Mouse (Mus musculus) gastrocnemius, postnatal 4 days (tissue): ENCODE data around the gene Lmntd1. TPM values are rescaled to one million over a fixed set of nuclear protein-coding genes. Genes with fewer than 3 reads are reported as not detected.

Experiments
- DNase-seq, 2 experiments: peaks; one replicate each; pipeline ENCODE4 v3.0.0; 2021 to 2022; ENCODE audit warnings: low spot score in 2 of 2, mixed read lengths in 2 of 2
- total RNA-seq, 2 experiments: library from RNA; stranded (reverse); gene quantifications; 2 replicates each; pipeline ENCODE4 v1.2.3; 2021

The Lmntd1 gene
- total RNA-seq, 2 experiments from 2014 or later: 0.56 to 0.57 TPM

DNA sequence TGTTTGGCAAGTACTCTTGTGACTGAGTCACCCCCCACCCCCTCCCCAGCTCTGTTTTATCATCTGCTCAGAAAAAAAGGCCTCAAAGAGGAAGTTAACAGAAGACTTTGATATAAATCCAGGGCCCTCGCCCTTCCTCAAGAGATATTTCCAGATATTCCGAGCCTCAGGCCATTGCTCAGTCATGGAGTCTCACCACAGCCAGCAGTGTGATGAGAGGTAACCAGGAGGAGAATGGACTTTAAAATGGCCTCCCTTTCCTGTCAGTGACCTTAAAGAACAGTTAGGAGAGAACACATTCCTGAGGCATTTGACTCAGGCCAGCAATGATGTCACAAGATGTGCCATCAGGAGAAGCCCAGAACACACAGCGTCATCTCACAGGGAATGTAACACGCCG lies 175.3 kb downstream of the Lmntd1 start:
- no peak for DNase-seq

DNA sequence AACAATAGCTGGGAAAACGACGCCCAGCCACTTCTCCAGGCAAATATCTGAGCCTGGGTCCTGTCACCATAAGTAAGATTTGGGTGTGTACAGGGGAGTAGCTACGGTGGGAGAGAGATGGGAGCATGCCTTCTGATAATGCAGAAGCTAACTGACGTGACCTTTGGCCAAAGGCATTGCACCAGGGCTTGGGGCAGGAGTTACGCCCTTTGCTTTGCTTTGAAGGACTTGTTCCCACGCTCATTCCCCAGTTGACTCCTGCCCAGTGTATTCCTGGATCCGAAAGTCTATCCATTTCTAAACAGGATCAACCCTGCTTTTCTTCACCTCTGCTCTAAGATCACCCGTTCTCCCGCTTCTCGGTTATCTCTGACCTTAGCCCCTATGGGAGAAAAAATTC lies 178.4 kb downstream of the Lmntd1 start:
- DNase-seq: no peak

DNA sequence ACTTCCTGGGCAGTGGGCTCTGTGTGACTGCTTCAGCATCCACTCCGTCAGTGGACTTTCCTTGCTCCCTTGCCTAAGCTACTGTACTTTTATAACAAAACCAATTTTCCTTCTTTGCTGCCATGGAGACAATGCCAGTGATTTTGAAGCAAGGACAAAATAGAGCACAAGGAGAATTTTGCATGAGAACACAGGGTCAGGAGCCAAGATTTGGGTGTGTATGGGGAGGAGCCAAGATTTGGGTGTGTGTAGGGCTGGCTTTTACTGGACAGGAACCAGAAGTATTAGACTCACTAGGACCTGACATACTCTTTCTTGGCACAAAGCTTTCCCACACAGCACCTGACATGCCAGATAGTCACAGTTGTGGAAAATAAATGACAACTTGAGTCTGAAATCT lies 179.0 kb downstream of the Lmntd1 start:
- no peak for DNase-seq

DNA sequence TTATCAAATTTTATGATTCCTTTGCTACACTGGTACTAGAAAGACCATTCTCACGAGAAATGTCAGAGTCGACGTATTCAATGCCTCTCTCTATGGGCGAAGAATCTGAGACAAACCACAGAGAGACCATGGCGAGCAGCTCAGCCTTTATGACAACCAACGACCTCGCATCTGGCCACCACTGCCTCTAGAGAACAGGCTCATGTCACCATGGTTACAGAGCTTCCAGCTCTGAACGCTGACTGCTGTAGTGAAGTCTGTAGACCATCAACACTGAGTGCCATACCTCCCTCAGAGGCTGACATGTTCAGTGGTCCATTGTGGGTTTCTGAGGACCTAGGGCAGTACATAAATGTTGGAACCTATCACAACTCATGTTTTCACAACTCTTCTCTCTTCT lies 180.2 kb downstream of the Lmntd1 start:
- DNase-seq: no peak

DNA sequence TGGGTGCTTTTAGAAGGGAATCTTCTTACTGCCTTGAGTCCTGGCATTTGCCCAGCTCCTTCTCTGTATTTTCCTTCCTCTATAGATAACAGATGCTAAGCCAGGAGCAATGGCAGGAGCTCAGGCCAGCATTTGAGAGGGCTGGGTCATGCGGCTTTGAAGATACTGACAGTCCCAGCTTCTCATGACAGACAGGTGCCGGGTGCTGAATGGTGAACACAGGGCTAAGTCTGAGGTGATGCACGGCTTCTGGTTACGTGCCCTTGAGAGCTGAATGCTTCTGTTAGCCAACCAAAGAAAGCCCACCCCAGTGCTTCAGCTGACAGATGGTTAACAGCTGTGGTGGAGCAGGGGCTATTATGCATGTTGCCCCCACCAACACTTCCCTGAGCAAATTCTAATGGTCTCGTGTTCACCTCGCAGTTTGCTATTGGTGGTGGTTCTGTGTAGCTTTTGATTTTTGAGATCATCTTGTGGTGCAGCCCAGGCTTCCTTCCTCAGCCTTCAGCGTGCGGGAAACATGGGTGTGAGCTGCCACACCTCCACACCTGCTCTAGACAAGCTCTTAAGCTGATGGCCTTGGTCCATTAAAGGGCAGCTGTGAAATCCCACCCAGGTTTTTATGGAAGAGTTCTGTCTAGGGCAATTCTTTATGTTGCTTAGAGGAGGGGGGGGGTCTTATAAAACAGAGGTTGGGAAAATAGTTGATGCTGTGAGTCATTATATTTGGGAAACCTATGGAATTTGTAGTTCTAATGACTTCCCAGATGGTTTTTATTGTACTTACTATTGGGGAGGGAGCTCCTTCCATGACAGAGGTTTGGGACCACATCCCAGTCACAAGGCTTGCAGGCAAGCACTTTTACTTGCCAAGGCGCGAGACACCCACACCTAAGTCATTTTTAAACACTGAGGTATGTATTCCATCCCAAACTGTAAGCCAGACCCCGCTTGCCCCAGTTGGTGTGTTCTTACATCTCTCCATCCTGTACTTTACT lies 181.1 kb downstream of the Lmntd1 start:
- no peak for DNase-seq

DNA sequence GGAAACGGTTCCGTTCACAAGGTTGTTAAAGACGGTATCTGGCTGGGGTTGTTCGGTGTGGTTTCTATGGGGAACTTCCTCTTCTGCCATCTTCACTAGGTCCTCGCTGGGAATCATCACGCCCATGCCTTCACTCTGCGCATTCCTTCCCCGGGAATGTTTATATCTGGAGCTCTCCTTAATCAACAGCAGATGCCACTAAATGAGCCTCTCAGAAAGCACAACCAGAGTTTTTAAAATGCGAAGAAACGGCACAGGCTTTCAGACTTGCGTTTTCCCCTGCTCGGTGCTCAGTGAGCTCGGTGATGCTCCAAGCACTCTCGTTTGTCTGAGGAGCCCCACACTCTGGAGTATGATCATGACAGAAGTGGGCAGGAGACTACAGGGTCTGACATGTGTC lies 182.4 kb downstream of the Lmntd1 start:
- DNase-seq: peak in 1 of 2 experiments; percentile 8

DNA sequence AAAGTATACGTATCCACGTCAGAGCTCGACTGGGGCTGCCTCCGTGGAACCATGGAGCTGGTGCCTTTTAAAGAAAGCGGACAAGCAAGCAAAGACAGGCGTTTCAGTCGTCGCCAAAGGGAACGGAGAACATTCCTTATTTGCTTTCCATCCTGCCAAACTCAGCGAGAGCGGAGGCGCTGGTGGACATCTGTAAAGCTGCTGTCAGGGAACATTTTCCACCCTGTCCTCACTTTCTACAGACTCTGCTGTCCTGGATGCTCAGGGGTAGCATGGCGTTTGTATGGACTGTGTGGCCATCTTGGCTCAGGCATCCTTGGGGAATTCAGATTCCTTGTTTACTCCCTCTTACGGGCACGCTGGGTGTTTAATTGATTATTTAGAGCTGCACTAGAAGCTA lies 186.7 kb downstream of the Lmntd1 start:
- DNase-seq: peak in 1 of 2 experiments; percentile 5

DNA sequence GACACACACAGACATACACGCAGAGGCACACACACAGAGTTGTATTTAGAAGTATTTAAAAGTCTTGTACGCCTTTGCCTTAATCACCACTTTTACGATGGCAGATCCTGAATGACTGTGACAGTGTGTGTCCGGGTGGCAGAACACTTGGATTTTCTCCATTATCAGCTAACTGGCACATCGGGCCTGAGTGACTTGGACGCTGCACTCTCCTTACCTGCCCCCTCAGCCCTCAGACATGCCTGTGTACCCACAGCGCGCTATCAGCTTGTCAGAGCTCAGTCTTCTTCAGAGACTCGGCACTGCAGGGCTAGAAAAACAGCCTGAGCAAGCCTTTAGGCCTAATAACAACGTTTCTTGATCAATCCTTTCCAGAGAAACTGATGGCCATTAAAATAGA lies 187.6 kb downstream of the Lmntd1 start:
- peak in 1 of 2 experiments; percentile 4 for DNase-seq

DNA sequence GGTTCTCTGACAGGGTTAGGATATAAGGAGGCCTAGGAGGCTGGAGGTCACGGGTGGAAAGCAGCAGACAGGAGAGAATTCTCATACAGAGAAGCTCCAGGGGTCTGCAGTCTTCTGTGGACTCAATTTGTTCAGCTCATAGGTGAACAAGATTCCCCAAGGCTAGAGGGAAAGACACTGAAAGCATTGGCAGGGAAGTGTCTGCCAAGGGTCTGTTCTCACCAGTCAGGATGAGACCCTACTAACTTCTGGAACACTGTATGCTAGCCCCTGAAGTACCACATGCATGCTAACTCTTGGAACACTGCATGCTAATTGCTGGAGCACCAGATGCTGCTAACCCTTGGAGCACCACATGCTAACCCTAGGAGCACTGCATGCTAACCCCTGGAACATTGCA lies 190.0 kb downstream of the Lmntd1 start:
- peak in 1 of 2 experiments; percentile 12 for DNase-seq

DNA sequence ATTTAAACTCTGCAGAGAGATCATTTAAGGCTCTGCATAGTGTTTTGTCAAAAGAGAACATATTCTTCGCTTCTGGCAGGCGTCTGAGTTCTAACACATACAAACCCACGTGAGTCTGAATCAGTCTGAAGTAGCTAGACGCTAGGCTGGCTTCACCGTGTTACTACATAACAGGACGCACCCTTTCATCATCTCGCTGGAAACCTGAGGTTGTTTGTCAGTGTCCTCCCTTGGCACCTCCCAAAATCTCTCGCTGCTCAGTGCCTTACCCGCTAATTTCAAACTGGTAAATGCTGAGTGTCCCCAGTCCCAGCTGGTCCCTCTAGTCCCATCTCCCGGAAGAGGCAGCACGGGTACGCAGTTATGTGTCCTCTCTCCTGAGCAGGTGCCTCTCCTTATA lies 190.6 kb downstream of the Lmntd1 start:
- peak in 1 of 2 experiments; percentile 6 for DNase-seq

DNA sequence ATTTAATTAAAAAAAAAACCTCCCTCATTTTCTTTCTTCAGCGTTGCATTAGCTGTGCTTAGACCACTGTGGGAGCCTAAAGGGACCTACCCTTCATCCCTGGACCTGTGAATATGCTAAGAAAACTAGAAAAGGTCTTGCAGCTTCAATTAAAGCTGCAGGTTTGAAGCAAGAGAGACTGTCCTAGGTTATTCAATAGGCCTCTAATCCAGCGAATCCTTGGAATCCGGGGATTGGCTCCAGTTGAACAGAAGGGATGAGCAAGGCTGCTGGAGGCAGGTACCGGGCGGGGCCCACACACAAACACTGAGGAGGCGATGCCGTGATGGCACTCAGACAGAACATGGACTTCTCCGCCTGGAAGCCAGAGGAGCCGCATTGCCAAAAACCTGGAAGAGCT lies 192.5 kb downstream of the Lmntd1 start:
- peak in 1 of 2 experiments; percentile 13 for DNase-seq

DNA sequence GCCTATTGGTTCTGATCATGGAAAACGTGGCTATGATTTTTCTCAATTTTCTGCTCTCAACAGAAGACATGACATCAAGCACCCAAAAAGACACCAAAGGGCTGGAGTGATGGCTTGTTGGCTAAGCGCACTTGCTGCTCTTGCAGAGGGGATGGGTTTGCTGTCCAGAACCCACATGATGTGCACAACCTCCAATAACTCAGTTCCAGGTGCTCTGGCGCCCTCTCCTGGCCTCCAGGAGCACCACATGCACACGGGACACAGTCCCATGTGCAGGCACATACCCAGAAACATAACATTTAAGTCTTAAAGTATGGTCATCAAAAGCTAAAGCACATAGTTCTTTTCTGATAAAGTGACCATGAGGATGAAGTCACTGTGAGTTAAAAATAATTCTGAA lies 193.7 kb downstream of the Lmntd1 start:
- peak in 1 of 2 experiments; percentile 7 for DNase-seq

DNA sequence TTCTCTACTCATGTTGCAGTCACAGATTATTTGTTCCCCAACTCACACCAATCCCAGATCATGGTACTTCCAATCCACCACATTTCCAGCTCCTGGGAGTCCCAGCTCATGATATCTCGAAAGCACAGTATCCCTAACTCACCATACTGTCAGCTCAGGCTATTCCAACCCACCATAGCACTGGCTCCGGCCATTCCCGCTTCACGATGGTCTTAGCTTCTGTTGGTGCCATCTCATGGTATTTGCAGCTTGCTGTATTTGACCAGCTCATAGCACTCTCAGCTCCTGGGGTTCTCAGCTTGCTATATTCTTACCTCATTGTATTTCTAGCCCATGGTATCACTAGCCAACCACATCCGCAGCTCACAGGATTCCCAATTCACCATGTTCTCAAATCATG lies 195.3 kb downstream of the Lmntd1 start:
- no peak for DNase-seq

DNA sequence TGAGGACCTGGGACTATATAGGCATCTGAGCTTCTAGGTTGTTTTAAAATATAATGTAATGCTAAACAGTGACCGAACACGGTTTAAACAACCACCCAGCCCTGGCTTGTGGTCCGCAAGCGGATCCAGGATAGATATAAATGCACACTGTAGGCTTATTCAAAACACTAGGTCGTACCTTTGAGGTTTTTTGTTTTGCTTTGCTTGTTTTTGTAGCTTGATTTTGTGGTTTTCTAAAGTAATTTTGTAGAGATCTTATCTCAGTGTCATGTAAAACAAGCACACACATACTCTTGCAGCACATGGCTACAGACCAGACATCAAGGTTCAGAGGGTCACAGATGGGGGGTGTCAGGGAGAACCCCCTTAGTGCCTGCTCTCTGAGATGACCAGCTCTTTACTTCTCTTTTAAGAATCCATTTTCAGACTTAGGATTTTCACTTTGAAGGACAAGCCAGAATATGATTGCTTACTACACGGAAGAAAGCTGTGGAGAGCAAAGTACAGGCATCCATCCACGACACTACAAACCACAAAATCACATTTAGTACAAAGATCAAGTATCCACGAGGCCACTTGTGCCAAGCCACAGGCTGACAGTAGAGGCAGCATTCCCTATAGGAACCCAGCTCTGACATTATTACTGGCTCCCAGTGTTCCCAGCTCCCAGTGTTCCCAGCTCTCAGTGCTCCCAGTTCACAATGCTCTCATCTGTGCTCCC lies 196.2 kb downstream of the Lmntd1 start:
- DNase-seq: no peak

DNA sequence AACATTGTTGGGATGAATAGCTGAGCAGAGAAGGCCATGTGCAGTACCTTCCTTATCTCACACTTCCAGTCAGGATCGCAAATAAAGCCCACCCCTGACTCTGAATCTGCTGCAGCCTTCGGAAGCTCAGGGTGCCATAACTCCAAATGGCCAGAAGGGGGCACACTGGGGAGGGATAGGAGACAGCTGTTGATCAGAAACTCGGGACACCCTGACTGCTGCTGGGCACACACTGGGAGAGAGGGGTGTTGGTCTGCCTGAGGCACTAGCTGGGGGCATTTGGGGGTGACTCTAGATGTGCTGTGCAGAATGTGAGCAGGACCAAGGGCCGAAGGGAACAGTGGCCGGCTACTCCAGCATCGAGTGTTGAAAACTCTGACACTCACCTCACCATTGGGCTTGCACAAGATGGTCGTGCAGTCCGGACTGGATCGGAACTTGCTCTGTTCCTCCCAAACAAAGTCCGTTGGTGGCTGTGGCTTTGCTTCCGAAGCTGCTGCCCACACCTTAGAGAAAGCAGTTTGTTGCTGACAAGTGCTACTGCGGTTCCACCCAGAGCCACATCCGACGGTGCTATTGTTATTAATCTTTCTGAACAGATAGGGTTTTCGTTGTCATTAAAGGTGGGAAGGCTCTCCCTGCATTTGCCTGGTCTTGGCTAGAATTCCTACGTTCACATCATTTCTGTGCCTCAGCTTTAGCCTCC lies 197.0 kb downstream of the Lmntd1 start:
- peak; percentile 41 to 53 for DNase-seq

DNA sequence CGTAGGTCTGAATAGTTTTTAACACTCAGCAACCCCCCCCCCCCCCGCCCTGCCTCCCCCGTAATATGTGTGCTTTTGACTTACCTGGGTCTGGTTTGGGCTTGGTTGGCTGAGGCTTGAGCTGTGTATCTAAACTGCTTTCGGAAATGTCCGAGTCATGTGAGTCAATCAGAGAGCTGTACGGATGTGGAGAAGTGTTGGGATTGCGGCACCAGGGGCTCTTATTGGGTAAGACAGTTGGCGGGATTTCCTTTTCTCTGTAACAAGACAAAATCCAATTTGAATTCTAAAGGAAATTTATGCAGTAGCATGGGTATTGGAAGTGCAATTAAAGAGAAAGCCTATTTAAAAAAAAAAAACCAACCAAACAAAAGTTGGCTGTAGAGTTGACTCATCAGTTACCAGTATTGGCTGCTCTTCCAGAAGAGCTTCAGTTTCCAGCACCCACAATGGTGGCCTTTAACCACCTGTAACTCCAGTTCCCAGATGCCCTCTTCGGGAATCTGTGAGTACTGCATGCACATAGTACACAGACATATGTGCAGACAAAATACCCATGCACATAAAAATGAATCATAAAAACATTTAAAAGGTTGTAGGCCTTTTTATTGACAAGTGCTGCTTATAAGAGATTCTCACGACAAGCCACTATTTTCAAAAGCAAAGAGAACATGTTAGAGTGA lies 209.6 kb downstream of the Lmntd1 start:
- DNase-seq: no peak

DNA sequence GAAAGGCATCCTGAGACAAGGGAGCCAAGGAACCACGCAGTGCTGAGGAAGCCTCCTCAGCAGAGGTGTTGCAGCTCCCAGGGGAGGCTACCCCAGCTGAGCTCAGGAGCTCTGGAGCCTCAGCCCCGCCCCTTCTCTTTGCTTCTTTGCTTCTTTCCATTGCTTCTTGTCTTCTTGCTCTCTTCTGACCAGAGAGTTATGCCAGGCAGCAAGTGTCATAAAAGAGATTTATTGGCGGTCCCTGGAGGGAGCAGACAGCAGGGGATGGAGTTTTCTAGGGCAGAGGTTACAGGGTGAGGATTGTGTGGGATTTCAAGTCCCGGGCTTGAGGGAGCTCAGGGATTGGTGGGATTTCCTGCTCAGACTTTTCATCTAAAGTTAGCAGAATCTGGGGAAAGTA lies 213.0 kb downstream of the Lmntd1 start:
- DNase-seq: no peak

DNA sequence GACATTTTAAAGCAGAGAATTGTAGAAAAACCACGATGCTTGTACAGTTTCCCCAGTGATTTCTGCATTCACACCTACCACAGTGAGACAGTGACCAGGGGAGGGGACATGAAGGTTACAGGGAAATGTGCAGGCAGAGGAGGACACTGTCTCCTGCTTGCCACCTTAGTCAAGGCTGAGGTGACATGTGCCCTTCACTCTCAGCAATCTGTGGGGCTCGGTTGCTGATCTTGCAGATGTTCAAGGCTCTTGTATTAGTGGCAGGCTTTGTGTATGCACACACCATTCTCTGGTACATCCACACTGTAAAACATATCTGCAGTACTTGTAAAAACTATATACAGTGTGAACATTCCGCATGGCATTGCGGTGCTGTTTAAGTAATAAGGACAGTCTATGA lies 216.2 kb downstream of the Lmntd1 start:
- DNase-seq: no peak

DNA sequence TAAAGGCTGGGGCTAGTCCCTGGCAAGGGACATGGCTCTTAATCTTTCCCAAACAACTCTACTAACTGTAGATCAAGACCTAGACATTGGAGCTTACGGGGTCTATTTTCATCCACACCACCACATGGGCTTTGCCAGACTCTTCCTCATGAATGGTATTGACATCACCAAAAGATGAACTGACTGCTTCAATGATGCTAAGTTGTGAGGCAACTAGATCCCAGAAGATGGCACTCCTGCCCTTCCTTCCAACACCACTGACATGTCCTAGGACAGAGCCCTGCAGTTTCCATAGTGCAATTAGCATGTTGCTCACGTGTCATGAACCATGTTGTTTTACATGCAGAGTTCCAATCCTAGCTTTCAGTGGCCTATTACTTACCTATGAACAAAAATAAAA lies 217.6 kb downstream of the Lmntd1 start:
- DNase-seq: no peak

DNA sequence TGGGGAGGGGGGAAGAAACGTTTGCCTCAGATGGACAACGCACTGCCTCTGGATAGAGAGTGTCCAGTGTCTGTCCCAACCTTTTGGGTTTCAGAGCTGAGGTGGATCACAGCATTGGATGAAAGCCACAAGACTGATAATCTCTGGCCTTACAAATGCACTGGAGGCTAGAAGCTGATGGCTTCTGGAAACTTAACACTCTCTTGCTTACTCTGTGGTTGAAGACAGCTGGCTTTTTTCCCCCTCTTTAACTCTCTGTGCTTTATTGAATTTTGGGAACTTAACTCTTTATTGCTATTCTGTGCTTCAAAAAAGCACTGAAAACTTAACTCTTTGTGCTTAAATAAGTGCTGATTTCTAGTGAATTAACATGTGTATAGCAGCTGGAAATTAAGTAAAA lies 223.7 kb downstream of the Lmntd1 start:
- no peak for DNase-seq

DNA sequence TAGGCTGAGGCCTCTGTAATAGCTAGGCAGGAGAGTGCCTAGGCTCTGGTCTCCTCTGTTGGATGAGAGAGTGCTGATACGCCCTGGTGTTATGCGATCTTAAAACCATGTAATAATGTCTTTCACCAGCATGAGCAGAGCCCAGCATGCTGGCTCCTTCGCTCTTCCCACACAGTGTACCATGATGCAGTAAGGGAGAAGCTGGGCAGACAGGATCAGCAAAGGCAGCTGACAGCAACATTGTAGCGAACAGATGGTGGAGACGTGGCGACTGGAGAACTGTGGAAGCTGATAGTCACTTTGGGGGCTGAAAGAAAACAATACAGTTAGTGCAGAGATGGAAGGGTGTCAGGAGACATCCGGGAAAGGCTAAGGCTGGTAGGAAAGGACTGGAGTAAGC lies 224.2 kb downstream of the Lmntd1 start:
- DNase-seq: peak in 1 of 2 experiments; percentile 48
